Mouse (Mus musculus) CH12.LX (cell line): ENCODE data around the gene Apeh. TPM values are rescaled to one million over a fixed set of nuclear protein-coding genes. Genes with fewer than 3 reads are reported as not detected.

Source experiments
- DNase-seq: peaks from one replicate; pipeline ENCODE4 v3.0.0-alpha.2; 2013; ENCODE audit errors: extremely low read depth
- H3K27ac ChIP-seq: 2 replicates; pipeline ENCODE4 v1.5.1; 2012; ENCODE audit warnings: low read depth, mild to moderate bottlenecking, control low read depth, moderate library complexity; ENCODE audit not compliant: insufficient read depth
- H3K27me3 ChIP-seq: replicated peaks from 2 replicates; pipeline ENCODE3; 2012; ENCODE audit warnings: inconsistent platforms
- H3K36me3 ChIP-seq, 2 experiments: replicated peaks in 1 of 2; 2 replicates each; pipeline versions ENCODE3 to v1.6.1; 2012; ENCODE audit warnings: inconsistent platforms in 1 of 2, low read length in 1 of 2, mild to moderate bottlenecking in 1 of 2, mixed read lengths in 1 of 2, moderate library complexity in 1 of 2; ENCODE audit not compliant: control insufficient read depth in 1 of 2, insufficient read depth in 1 of 2
- H3K4me1 ChIP-seq, 2 experiments: 2 replicates each; pipeline ENCODE4 v1.6.1; 2012; ENCODE audit warnings: inconsistent platforms in 1 of 2, moderate library complexity in 1 of 2; ENCODE audit not compliant: insufficient read depth in 2 of 2, control insufficient read depth in 1 of 2
- H3K4me2 ChIP-seq: 2 replicates; pipeline ENCODE4 v1.6.1; 2012; ENCODE audit warnings: low read depth, mild to moderate bottlenecking, control low read depth; ENCODE audit not compliant: poor library complexity, insufficient read depth, severe bottlenecking
- H3K4me3 ChIP-seq, 3 experiments: fragments of 150-350 bp in 1 of 3; sonication (generic) in 1 of 3; replicated peaks in 1 of 3; 2 replicates each; pipeline versions ENCODE3 to v1.5.1; 2011 to 2012; ENCODE audit warnings: low read depth in 2 of 3, low read length in 2 of 3, mild to moderate bottlenecking in 2 of 3, moderate library complexity in 2 of 3, control low read depth in 1 of 3, improper control_type of control experiment in 1 of 3, inconsistent platforms in 1 of 3, mixed read lengths in 1 of 3; ENCODE audit not compliant: poor library complexity in 1 of 3
- H3K79me2 ChIP-seq: replicated peaks from 2 replicates; pipeline ENCODE4 v1.6.1; 2012; ENCODE audit warnings: mild to moderate bottlenecking, moderate library complexity; ENCODE audit not compliant: control insufficient read depth, poor library complexity, insufficient read depth, severe bottlenecking; ENCODE audit errors: extremely low read depth
- H3K9ac ChIP-seq: 2 replicates; pipeline ENCODE4 v1.6.1; 2012; ENCODE audit warnings: low read depth, mild to moderate bottlenecking, control low read depth, moderate library complexity; ENCODE audit not compliant: insufficient read depth
- H3K9me3 ChIP-seq: replicated peaks from 2 replicates; pipeline ENCODE3; 2012; ENCODE audit warnings: low read length, inconsistent platforms, mixed read lengths
- BHLHE40 ChIP-seq: IDR thresholded peaks from 2 replicates; pipeline ENCODE4 v1.6.1; 2011; ENCODE audit warnings: mild to moderate bottlenecking, low read depth, low read length, improper control_type of control experiment
- CHD1 ChIP-seq: IDR thresholded peaks from 2 replicates; pipeline ENCODE4 v1.6.1; 2012; ENCODE audit warnings: low read depth, low read length, improper control_type of control experiment, inconsistent platforms
- CHD2 ChIP-seq: IDR thresholded peaks from 2 replicates; pipeline ENCODE4 v1.6.1; 2011; ENCODE audit warnings: low read length, improper control_type of control experiment
- CTCF ChIP-seq, 2 experiments: IDR thresholded peaks in 1 of 2; conservative IDR thresholded peaks in 1 of 2; 2 replicates each; pipeline ENCODE4 v1.5.1; 2011 to 2012; ENCODE audit warnings: low read depth in 2 of 2, low read length in 2 of 2, improper control_type of control experiment in 1 of 2, inconsistent platforms in 1 of 2, mild to moderate bottlenecking in 1 of 2, moderate library complexity in 1 of 2
- ELF1 ChIP-seq: IDR thresholded peaks from 2 replicates; pipeline ENCODE4 v1.6.1; 2014; ENCODE audit warnings: low read depth, mild to moderate bottlenecking, inconsistent platforms, low read length, improper control_type of control experiment
- GABPA ChIP-seq: IDR thresholded peaks from 2 replicates; pipeline ENCODE4 v1.6.1; 2012; ENCODE audit warnings: low read depth, low read length, improper control_type of control experiment, inconsistent platforms; ENCODE audit not compliant: insufficient replicate concordance
- HCFC1 ChIP-seq: IDR thresholded peaks from 2 replicates; pipeline ENCODE4 v1.6.1; 2012; ENCODE audit warnings: low read depth, mild to moderate bottlenecking, inconsistent platforms, low read length, improper control_type of control experiment
- JUND ChIP-seq: conservative IDR thresholded peaks from 2 replicates; pipeline ENCODE4 v1.6.1; 2011; ENCODE audit warnings: low read depth, low read length, improper control_type of control experiment
- MAFK ChIP-seq: IDR thresholded peaks from 2 replicates; pipeline ENCODE4 v1.6.1; 2011; ENCODE audit warnings: low read length, improper control_type of control experiment; ENCODE audit not compliant: insufficient replicate concordance
- MAX ChIP-seq: IDR thresholded peaks from 2 replicates; pipeline ENCODE4 v1.6.1; 2011; ENCODE audit warnings: low read length, improper control_type of control experiment
- MEF2A ChIP-seq: IDR thresholded peaks from 2 replicates; pipeline ENCODE4 v1.6.1; 2014; ENCODE audit warnings: low read depth, mild to moderate bottlenecking, inconsistent platforms, low read length, improper control_type of control experiment, borderline replicate concordance
- MXI1 ChIP-seq: IDR thresholded peaks from 2 replicates; pipeline ENCODE4 v1.6.1; 2011; ENCODE audit warnings: mild to moderate bottlenecking, low read depth, low read length, improper control_type of control experiment
- NELFE ChIP-seq: IDR thresholded peaks from 2 replicates; pipeline ENCODE4 v1.6.1; 2011; ENCODE audit warnings: low read depth, low read length, improper control_type of control experiment
- PAX5 ChIP-seq: IDR thresholded peaks from 2 replicates; pipeline ENCODE4 v1.6.1; 2012; ENCODE audit warnings: low read length, inconsistent platforms, mixed read lengths
- POLR2A ChIP-seq: IDR thresholded peaks from 2 replicates; pipeline ENCODE4 v1.6.1; 2011; ENCODE audit warnings: low read depth, mild to moderate bottlenecking, improper control_type of control experiment, low read length
- POLR2AphosphoS2 ChIP-seq: IDR thresholded peaks from 2 replicates; pipeline ENCODE4 v1.6.1; 2011; ENCODE audit warnings: low read depth, low read length, improper control_type of control experiment
- RAD21 ChIP-seq: IDR thresholded peaks from 2 replicates; pipeline ENCODE4 v1.6.1; 2011; ENCODE audit warnings: low read depth, mild to moderate bottlenecking, low read length, improper control_type of control experiment, moderate library complexity
- SIN3A ChIP-seq: IDR thresholded peaks from 2 replicates; pipeline ENCODE4 v1.6.1; 2012; ENCODE audit warnings: low read length, improper control_type of control experiment, inconsistent platforms
- TCF12 ChIP-seq: IDR thresholded peaks from 2 replicates; pipeline ENCODE4 v1.6.1; 2014; ENCODE audit warnings: low read depth, mild to moderate bottlenecking, inconsistent platforms, low read length, improper control_type of control experiment
- UBTF ChIP-seq: IDR thresholded peaks from 2 replicates; pipeline ENCODE4 v1.6.1; 2012; ENCODE audit warnings: low read depth, mild to moderate bottlenecking, inconsistent platforms, low read length, improper control_type of control experiment, moderate library complexity
- USF1 ChIP-seq: IDR thresholded peaks from 2 replicates; pipeline ENCODE4 v1.6.1; 2014; ENCODE audit warnings: low read depth, mild to moderate bottlenecking, inconsistent platforms, low read length, improper control_type of control experiment
- USF2 ChIP-seq: conservative IDR thresholded peaks from 2 replicates; pipeline ENCODE4 v1.6.1; 2011; ENCODE audit warnings: low read depth, low read length, improper control_type of control experiment
- ZC3H11A ChIP-seq: IDR thresholded peaks from 2 replicates; pipeline ENCODE4 v1.6.1; 2012; ENCODE audit warnings: low read depth, mild to moderate bottlenecking, inconsistent platforms, low read length, improper control_type of control experiment
- ZKSCAN1 ChIP-seq: IDR thresholded peaks from 2 replicates; pipeline ENCODE4 v1.6.1; 2012; ENCODE audit warnings: low read depth, inconsistent platforms, low read length, improper control_type of control experiment, borderline replicate concordance
- ZMIZ1 ChIP-seq: IDR thresholded peaks from 2 replicates; pipeline ENCODE4 v1.6.1; 2012; ENCODE audit warnings: low read depth, mild to moderate bottlenecking, inconsistent platforms, low read length, improper control_type of control experiment
- dilution Hi-C: fragments of 300-500 bp; cut with MboI; formaldehyde crosslinking; loops from 2 replicates; pipeline ENCODE4 v1.14.3; 2020; ENCODE audit warnings: low sequenced_read_pairs; ENCODE audit not compliant: extremely low pct_unique_long_range_greater_than_20kb, extremely low pct_ligation_motif_present
- in situ Hi-C: fragments of 300-500 bp; cut with MboI; formaldehyde crosslinking; loops from 3 replicates; pipeline ENCODE4 v1.14.3; 2019; ENCODE audit warnings: low sequenced_read_pairs, low pct_ligation_motif_present, low pct_unique_long_range_greater_than_20kb, mixed read lengths
- polyA plus RNA-seq: library from polyadenylated mRNA; unstranded; fragments of >175 nt; gene quantifications from 2 replicates; pipeline ENCODE4 v1.2.1, GENCODE M21; 2012; ENCODE audit warnings: low read depth; ENCODE audit not compliant: insufficient read length
- total RNA-seq, 2 experiments: library from RNA; depleted of rRNA; stranded (reverse); fragments of 300-350 nt in 1 of 2; fragments of >200 nt in 1 of 2; gene quantifications; 2 replicates each; pipeline ENCODE4 v1.2.3; 2012 to 2014

The Apeh gene
- total and polyA plus RNA-seq, 3 experiments = 36.2 to 69.5 (median 53.2) TPM

DNA sequence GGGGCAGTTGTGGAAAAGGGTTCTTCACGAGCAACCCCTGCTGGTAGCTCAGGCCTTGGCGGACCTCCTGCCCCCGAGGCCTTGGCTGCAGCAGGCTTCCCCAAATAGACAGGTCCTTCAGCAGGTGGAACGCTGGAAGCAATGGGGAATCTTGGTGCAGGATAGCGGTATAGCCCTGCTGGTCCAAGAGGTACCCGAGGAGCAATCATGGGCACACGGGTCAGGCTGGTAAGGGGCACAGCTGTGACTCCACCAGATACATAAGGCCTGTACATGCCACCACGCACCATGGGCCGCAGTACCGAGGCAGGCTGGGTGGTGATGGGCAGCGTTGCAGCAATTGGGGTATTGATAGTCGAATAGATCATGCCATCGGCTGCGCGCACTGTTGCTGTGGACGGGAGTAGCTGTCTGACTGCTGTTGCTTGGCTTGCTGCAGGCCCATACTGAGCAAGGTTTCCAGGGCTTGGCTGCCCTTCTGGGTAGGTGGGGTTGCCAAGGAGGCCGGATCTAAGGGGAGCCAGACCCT, 17.3 kb upstream of the Apeh start:
- H3K27me3 ChIP-seq = no peaks in the 10 kb centered on the region

DNA sequence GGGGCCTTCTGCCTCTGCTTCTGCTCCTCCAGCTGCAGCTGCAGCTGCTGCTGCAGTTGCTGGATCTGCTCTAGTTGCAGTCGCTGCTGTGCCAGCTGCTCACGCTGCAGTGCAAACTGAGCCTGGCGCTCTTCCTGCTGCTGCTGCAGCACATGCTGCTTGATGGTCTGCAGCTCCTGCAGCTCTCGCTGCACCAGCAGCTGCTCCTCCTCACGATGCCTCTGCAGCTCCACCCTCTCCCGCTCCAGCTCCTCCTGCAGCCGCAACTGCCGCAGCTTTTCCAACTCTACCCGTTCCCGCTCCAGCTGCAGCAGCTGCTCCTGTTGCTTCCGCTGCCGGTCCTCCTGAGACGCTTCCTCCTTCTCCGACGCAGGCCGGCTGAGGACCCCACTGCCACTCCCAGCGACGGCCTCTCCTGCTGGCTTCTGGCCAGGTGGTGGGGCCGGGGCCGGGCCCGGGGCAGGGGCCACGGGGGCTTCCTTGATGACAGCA, 16.7 kb upstream of the Apeh start:
- no peak overlapping the region for H3K9ac ChIP-seq
- H3K27me3 ChIP-seq = no peaks in the 10 kb centered on the region
- no peak overlapping the region for H3K4me3 ChIP-seq
- no peaks in the 10 kb centered on the region for H3K9me3 ChIP-seq
- no peak overlapping the region for H3K27ac ChIP-seq
- TF ChIP-seq POLR2AphosphoS2 (no peak), UBTF (no peak), BHLHE40 (no peak), POLR2A (no peak), HCFC1 (no peak), USF2 (no peak), CTCF (conservative IDR thresholded peaks at IDR 0.05 in 1 of 2, IDR thresholded peaks at IDR 0.05 in 1 of 2; ENCODE audit: low read depth in 2 of 2, low read length in 2 of 2) (no peak), MAX (no peak), GABPA (no peak)
- no peak overlapping the region for H3K4me2 ChIP-seq
- H3K4me1 ChIP-seq = peaks cover 0 to 21% of the 10 kb centered on the region in 2 experiments; a peak in 2 of 4 replicates
- no peak for DNase-seq
- in situ Hi-C loops (no loop called here), dilution Hi-C loops (no loop called here)
- H3K79me2 ChIP-seq = no peaks in the 10 kb centered on the region
- peaks cover 4 to 93% of the 10 kb centered on the region in 2 experiments for H3K36me3 ChIP-seq

More for the DNA sequence above, 17.3 kb upstream of the Apeh start:
- Histone ChIP-seq H3K9ac (no peak overlapping the region), H3K9me3 (no peaks in the 10 kb centered on the region), H3K36me3 (peaks cover 4 to 95% of the 10 kb centered on the region in 2 experiments), H3K27ac (no peak overlapping the region), H3K79me2 (no peaks in the 10 kb centered on the region), H3K4me3 (no peak overlapping the region), H3K4me2 (no peak overlapping the region), H3K4me1 (peaks cover 0 to 16% of the 10 kb centered on the region in 2 experiments; a peak in 2 of 4 replicates)
- dilution Hi-C loops = no loop called here
- in situ Hi-C loops = no loop called here
- TF ChIP-seq PAX5 (no peak), USF2 (no peak), MEF2A (no peak), JUND (no peak)
- DNase-seq = no peak

DNA sequence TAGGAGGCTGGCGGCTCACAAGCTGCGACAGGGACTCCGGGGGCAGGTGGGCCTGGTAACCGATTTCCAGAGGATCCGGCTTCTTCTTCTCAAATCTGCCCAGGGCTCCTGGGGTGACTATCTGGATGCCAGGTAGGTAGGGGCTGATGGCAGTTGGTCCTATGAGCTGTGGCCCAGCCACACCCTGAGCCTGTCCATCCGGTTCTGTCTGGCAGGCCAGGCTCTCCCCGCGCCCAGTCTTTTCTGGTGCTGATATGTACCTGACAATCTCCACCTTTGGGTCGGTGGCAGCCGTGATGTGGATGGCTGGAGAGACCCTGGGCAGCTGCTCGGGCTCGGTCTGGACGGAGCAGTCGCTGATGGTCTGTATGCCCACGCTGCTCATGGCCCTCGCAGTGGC, 15.8 kb upstream of the Apeh start:
- no peak overlapping the region for H3K9ac ChIP-seq
- peaks cover 4 to 26% of the 10 kb centered on the region in 2 experiments; a peak in 3 of 4 replicates for H3K4me1 ChIP-seq
- H3K4me3 ChIP-seq = no peak overlapping the region
- H3K79me2 ChIP-seq = no peaks in the 10 kb centered on the region
- dilution Hi-C loops = no loop called here
- H3K4me2 ChIP-seq = no peak overlapping the region
- no peaks in the 10 kb centered on the region for H3K9me3 ChIP-seq
- no peaks in the 10 kb centered on the region for H3K27me3 ChIP-seq
- no peak overlapping the region for H3K27ac ChIP-seq
- DNase-seq = no peak
- TF ChIP-seq GABPA = no peak
- TF ChIP-seq ZC3H11A = no peak
- no peak for TF ChIP-seq PAX5
- TF ChIP-seq ZMIZ1 = no peak
- no peak for TF ChIP-seq BHLHE40
- TF ChIP-seq CTCF (conservative IDR thresholded peaks at IDR 0.05 in 1 of 2, IDR thresholded peaks at IDR 0.05 in 1 of 2; ENCODE audit: low read depth in 2 of 2, low read length in 2 of 2) = no peak
- TF ChIP-seq ELF1 = no peak
- TF ChIP-seq MAFK = no peak
- TF ChIP-seq NELFE = no peak
- no peak for TF ChIP-seq ZKSCAN1
- no peak for TF ChIP-seq POLR2A
- TF ChIP-seq USF1 = no peak
- TF ChIP-seq SIN3A = no peak
- no peak for TF ChIP-seq CHD1
- TF ChIP-seq MAX = no peak
- no peak for TF ChIP-seq TCF12
- TF ChIP-seq UBTF = no peak
- no peak for TF ChIP-seq CHD2
- no peak for TF ChIP-seq MXI1
- no peak for TF ChIP-seq RAD21
- H3K36me3 ChIP-seq = peaks cover 4 to 83% of the 10 kb centered on the region in 2 experiments
- in situ Hi-C loops = no loop called here
